Mouse (Mus musculus): ENCODE data around the gene Bpifa1. TPM values are rescaled to one million over a fixed set of nuclear protein-coding genes. Genes with fewer than 3 reads are reported as not detected.

Bpifa1 gene
- 0.10 TPM in 1 of 2 replicates, not detected in the other for polyA plus RNA-seq (2012; rRNA removed; ENCODE audit: low replicate concordance)

GRCm38 (mm10) chr2:154142580-154142979 lies at the start of gene Bpifa1:
Gene Bpifa1 (plus strand): TSS chr2:154142880.

GRCm38 (mm10) chr2:154130120-154130519 lies 12.6 kb upstream of the Bpifa1 start, which contains the start of gene Bpifa3:
Gene Bpifa3 (plus strand): TSS chr2:154130336.

GRCm38 (mm10) chr2:154162307-154162706 lies 19.6 kb downstream of the Bpifa1 start, which contains the start of gene Bpifa5:
Gene Bpifa5 (plus strand): TSS chr2:154162607.

GRCm38 (mm10) chr2:154190546-154191258 lies 48.0 kb downstream of the Bpifa1 start, which contains the start of gene Bpifb1:
Gene Bpifb1 (plus strand): TSS chr2:154190818.

Other genes starting within 250 kb of the Bpifa1 start
- 0.09 and 2.1 TPM in 2 replicates for gene Bpifb6, start 242.5 kb upstream of the Bpifa1 start, polyA plus RNA-seq (2012; rRNA removed; ENCODE audit: low replicate concordance)
- 0.06 TPM in 1 of 2 replicates, not detected in the other for gene Bpifb3, start 224.7 kb upstream of the Bpifa1 start, polyA plus RNA-seq (2012; rRNA removed; ENCODE audit: low replicate concordance)
- gene Bpifb4, start 204.7 kb upstream of the Bpifa1 start, polyA plus RNA-seq (2012; rRNA removed; ENCODE audit: low replicate concordance), result not detected in 2 replicates
- not detected in 2 replicates for gene Bpifa6, start 167.9 kb upstream of the Bpifa1 start, polyA plus RNA-seq (2012; rRNA removed; ENCODE audit: low replicate concordance)
- not detected in 2 replicates for gene Bpifa2, start 134.6 kb upstream of the Bpifa1 start, polyA plus RNA-seq (2012; rRNA removed; ENCODE audit: low replicate concordance)
- gene Bpifa3, start 12.5 kb upstream of the Bpifa1 start, polyA plus RNA-seq (2012; rRNA removed; ENCODE audit: low replicate concordance), result not detected in 2 replicates
- not detected in 2 replicates for gene Bpifa5, start 19.7 kb downstream of the Bpifa1 start, polyA plus RNA-seq (2012; rRNA removed; ENCODE audit: low replicate concordance)
- 0.09 and 0.54 TPM in 2 replicates for gene Bpifb1, start 47.9 kb downstream of the Bpifa1 start, polyA plus RNA-seq (2012; rRNA removed; ENCODE audit: low replicate concordance)
- 0.13 and 18.8 TPM in 2 replicates for gene Bpifb5, start 80.9 kb downstream of the Bpifa1 start, polyA plus RNA-seq (2012; rRNA removed; ENCODE audit: low replicate concordance)
- not detected in 2 replicates for gene Bpifb9a, start 115.0 kb downstream of the Bpifa1 start, polyA plus RNA-seq (2012; rRNA removed; ENCODE audit: low replicate concordance)
- not detected in 2 replicates for gene Bpifb9b, start 164.3 kb downstream of the Bpifa1 start, polyA plus RNA-seq (2012; rRNA removed; ENCODE audit: low replicate concordance)
- gene Cdk5rap1, start 230.1 kb downstream of the Bpifa1 start, polyA plus RNA-seq (2012; rRNA removed; ENCODE audit: low replicate concordance), result 11.2 and 12.8 TPM in 2 replicates

All from subcutaneous adipose tissue, adult 2 months (tissue).